Mouse (Mus musculus): ENCODE data around the gene Rrnad1. TPM values are rescaled to one million over a fixed set of nuclear protein-coding genes. Genes with fewer than 3 reads are reported as not detected.

The Rrnad1 gene
- polyA plus RNA-seq (2015; fragmentation: Nextera tagmentation; extraction: Ambion mirVana) = 5.8 and 6.1 TPM in 2 replicates

DNA sequence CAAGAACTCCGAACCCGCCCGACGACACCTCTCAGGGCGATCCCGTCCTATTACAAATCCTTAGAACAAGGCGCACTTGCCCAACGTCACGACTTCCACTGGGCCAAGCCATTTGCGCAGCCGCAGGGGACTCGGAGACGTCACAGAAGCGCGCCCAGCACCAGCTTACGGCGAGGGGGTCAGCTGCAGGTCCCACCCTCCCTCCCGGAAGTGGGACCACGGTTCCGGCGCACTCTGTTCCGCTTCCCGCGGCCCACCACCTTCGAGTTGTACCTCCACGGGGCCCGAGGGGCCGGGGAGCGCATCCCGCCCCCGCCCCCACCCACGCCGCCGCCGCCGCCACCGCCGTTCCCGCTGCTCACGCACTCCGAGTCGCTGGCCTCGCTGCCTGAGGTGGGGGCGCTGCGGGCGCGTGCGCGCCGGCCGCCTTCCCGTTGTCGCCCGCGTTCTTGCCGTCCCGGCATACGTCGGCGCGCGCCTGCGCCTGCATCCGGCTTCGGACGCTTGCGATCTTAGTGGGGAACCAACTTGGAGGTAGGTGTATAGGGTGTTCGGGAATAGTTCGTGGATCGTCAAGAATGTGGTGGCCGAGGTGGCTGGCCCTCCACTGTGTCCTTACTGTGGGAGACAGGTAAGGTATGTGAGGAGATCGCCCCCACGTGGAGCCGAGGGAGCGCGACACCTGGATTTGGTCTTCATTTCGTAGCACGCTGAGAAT lies at the start of gene Rrnad1, which contains the start of gene Isg20l2:
Rrnad1 (minus strand) TSS at position 640 of the 718 bp plus-strand sequence.
Isg20l2 (plus strand) TSS at position 237 of the 718 bp plus-strand sequence.
- under 1% methylated on average over 71 of the region's 78 CpGs for WGBS
- H3K27ac ChIP-seq (ENCODE audit: low read depth, low read length) = peak within 1 kb of the TSS; percentile 95
- peak within 1 kb of the TSS; percentile 83 for H3K9ac ChIP-seq (ENCODE audit: low read depth, low read length)
- H3K27me3 ChIP-seq (replicated peaks; ENCODE audit: control insufficient read depth, insufficient read depth, low read length) = no peaks in the 10 kb centered on the region
- H3K4me2 ChIP-seq (replicated peaks; ENCODE audit: low read depth) = peak within 1 kb of the TSS; percentile 89
- ATAC-seq = peak; percentile 96
- H3K9me3 ChIP-seq (ENCODE audit: control insufficient read depth) = no peaks in the 10 kb centered on the region
- no peaks in the 10 kb centered on the region; the same call in 1 of the 2 replicates for H3K4me1 ChIP-seq (replicated peaks; ENCODE audit: control insufficient read depth, insufficient read depth, low read length)
- peak; percentile 87 for TF ChIP-seq CTCF (IDR thresholded peaks at IDR 0.05; ENCODE audit: low read depth)
- peaks cover 39% of the 10 kb centered on the region for H3K36me3 ChIP-seq (ENCODE audit: control insufficient read depth, insufficient read depth)
- H3K4me3 ChIP-seq (ENCODE audit: low read depth, low read length) = peak within 1 kb of the TSS; percentile 94

DNA sequence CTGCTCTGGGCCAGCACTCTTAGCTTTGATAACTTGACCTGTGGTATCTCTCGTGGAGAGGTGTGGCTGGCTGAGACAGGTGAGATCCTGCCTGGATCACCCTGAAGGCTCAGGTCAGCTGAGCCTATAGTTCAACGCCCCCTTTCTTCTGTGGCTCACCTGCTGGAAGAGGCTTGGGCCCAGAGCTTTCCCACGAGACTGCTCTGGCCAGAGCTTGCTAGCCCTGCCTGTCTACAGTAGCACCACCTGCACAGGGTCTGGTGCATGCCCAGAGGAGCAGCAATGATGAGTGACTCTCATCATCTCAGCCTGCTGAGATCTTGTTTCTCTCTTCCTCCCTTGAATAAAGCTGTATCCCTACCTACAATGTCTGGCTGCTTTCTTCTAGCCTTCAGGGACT lies 49.6 kb upstream of the Rrnad1 start:
- Histone ChIP-seq H3K4me2 (replicated peaks; ENCODE audit: low read depth) (no peak overlapping the region), H3K4me1 (replicated peaks; ENCODE audit: control insufficient read depth, insufficient read depth, low read length) (peaks cover 30% of the 10 kb centered on the region), H3K4me3 (ENCODE audit: low read depth, low read length) (no peak overlapping the region), H3K36me3 (ENCODE audit: control insufficient read depth, insufficient read depth) (peaks cover 20% of the 10 kb centered on the region), H3K27ac (ENCODE audit: low read depth, low read length) (peak overlapping the region; percentile 95; the same call in 1 of the 2 replicates), H3K27me3 (replicated peaks; ENCODE audit: control insufficient read depth, insufficient read depth, low read length) (no peaks in the 10 kb centered on the region), H3K9ac (ENCODE audit: low read depth, low read length) (no peak overlapping the region), H3K9me3 (ENCODE audit: control insufficient read depth) (no peaks in the 10 kb centered on the region)
- WGBS = 35% methylated on average over 3 of the region's 3 CpGs
- TF ChIP-seq CTCF (IDR thresholded peaks at IDR 0.05; ENCODE audit: low read depth) = no peak
- ATAC-seq = no peak

DNA sequence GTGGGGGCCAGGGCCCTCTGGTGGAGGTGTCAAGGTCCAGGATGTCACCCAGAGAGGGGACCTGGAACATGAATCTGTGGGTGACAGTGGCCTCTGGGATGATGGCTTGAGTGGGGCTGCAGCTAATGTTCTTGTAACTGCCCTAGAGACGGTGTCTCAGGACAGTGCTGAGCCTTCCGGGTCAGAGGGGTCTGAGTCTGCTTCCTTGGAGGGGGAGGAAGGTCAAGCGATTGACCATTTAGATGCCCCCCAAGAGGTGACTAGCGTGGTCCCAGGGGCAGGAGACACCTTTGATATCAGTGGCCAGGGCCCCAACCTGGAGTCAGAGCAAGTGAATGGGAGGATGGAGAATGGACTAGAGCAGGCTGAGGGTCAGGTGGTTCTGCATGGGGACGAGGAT lies 49.0 kb upstream of the Rrnad1 start:
- H3K9me3 ChIP-seq (ENCODE audit: control insufficient read depth) = no peaks in the 10 kb centered on the region
- WGBS = 86% methylated on average over 5 of the region's 5 CpGs
- H3K4me2 ChIP-seq (replicated peaks; ENCODE audit: low read depth) = no peak overlapping the region
- H3K27me3 ChIP-seq (replicated peaks; ENCODE audit: control insufficient read depth, insufficient read depth, low read length) = no peaks in the 10 kb centered on the region
- peaks cover 32% of the 10 kb centered on the region for H3K4me1 ChIP-seq (replicated peaks; ENCODE audit: control insufficient read depth, insufficient read depth, low read length)
- no peak for TF ChIP-seq CTCF (IDR thresholded peaks at IDR 0.05; ENCODE audit: low read depth)
- peaks cover 20% of the 10 kb centered on the region for H3K36me3 ChIP-seq (ENCODE audit: control insufficient read depth, insufficient read depth)
- ATAC-seq = no peak
- H3K4me3 ChIP-seq (ENCODE audit: low read depth, low read length) = no peak overlapping the region
- no peak overlapping the region for H3K27ac ChIP-seq (ENCODE audit: low read depth, low read length)
- H3K9ac ChIP-seq (ENCODE audit: low read depth, low read length) = no peak overlapping the region

DNA sequence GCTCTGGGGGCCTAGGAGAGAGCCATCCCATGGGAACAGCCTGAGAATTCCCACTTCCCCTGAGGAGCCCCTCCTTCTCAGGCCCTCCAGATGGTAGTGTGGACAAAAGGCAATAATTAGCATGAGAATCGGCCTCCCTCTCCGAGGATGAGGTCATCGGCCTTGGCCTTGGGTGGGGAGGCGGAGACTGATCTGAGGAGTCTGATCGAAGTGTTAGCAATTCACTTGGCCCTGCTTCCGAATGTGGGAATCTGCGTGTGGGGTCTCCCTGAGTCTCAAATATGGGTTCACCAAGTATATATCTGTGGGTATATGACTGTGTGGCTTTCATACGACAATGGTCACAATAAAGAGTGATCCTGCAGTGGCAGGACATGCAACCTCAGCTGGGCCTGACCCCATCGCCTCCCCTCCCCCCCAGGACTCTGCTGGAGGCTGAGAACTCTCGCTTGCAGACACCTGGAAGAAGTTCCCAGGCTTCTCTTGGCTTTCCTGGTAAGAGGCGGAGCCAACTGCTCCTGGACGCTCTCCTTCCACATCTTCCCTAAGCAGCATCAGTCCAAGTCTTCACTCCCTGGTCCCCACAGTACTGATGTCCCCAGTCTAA lies 44.0 kb upstream of the Rrnad1 start:
- peak overlapping the region; percentile 78 for H3K4me2 ChIP-seq (replicated peaks; ENCODE audit: low read depth)
- no peak for TF ChIP-seq CTCF (IDR thresholded peaks at IDR 0.05; ENCODE audit: low read depth)
- no peak overlapping the region for H3K9ac ChIP-seq (ENCODE audit: low read depth, low read length)
- 0 out of 2 replicates have a peak, but pooled peaks cover 12% of the 10 kb centered on the region for H3K27me3 ChIP-seq (replicated peaks; ENCODE audit: control insufficient read depth, insufficient read depth, low read length)
- WGBS = 40% methylated on average over 12 of the region's 12 CpGs
- H3K4me1 ChIP-seq (replicated peaks; ENCODE audit: control insufficient read depth, insufficient read depth, low read length) = peaks cover 21% of the 10 kb centered on the region
- H3K9me3 ChIP-seq (ENCODE audit: control insufficient read depth) = no peaks in the 10 kb centered on the region
- no peak for ATAC-seq
- H3K36me3 ChIP-seq (ENCODE audit: control insufficient read depth, insufficient read depth) = peaks cover 21% of the 10 kb centered on the region
- H3K27ac ChIP-seq (ENCODE audit: low read depth, low read length) = no peak overlapping the region
- H3K4me3 ChIP-seq (ENCODE audit: low read depth, low read length) = 0 out of 2 replicates have a peak overlapping the region, but pooled peaks have one; percentile 4

DNA sequence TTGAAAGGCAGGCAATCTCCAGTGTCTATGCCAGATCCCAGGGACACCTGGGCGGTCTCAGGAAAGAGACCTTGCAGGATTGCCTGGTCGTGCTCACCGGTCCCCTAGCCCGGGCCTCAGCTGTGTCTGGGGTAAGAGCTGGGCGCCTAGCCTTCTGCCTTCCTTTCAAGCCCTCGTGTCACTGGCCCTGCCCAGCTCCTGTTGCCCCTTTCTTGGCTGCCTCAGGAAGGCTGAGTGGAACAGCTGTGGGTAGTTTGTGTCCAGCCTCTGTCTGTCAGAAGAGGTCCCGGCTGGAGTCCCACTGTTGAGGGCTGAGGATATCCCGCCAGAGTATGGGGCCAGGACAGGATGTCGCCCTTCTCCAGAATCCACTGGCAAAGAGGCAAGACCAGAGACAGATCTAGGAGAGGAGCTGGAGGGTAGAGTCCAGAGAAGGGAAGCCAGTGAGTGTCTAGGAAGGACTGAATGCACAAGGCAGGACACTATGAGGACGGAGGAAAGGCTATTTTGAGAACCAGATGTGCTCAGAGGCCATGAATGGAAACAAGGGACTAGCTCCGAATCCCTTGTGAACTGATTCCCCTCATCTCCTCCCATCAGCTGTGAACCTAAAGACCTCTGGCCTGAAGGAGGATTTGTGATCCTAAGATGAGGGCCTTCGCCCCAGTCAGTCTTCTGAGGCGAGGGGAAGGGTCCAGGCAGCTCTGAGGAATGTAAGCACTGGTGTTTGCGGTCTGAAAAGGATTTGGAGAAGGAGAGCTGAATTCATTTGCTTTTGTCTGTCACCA lies 43.3 kb upstream of the Rrnad1 start:
- H3K27ac ChIP-seq (ENCODE audit: low read depth, low read length) = no peak overlapping the region; the same call in 1 of the 2 replicates
- 0 out of 2 replicates have a peak, but pooled peaks cover 12% of the 10 kb centered on the region for H3K27me3 ChIP-seq (replicated peaks; ENCODE audit: control insufficient read depth, insufficient read depth, low read length)
- H3K4me3 ChIP-seq (ENCODE audit: low read depth, low read length) = peak overlapping the region; percentile 4; the same call in 1 of the 2 replicates
- no peak for ATAC-seq
- no peaks in the 10 kb centered on the region for H3K9me3 ChIP-seq (ENCODE audit: control insufficient read depth)
- H3K4me1 ChIP-seq (replicated peaks; ENCODE audit: control insufficient read depth, insufficient read depth, low read length) = peaks cover 21% of the 10 kb centered on the region
- 60% methylated on average over 14 of the region's 14 CpGs for WGBS
- no peak overlapping the region for H3K9ac ChIP-seq (ENCODE audit: low read depth, low read length)
- H3K4me2 ChIP-seq (replicated peaks; ENCODE audit: low read depth) = peak overlapping the region; percentile 78
- no peak for TF ChIP-seq CTCF (IDR thresholded peaks at IDR 0.05; ENCODE audit: low read depth)
- peaks cover 21% of the 10 kb centered on the region for H3K36me3 ChIP-seq (ENCODE audit: control insufficient read depth, insufficient read depth)

Data from intestine, postnatal 0 days (tissue).